Mouse (Mus musculus): ENCODE data around the gene Itga2b. TPM values are rescaled to one million over a fixed set of nuclear protein-coding genes. Genes with fewer than 3 reads are reported as not detected.

The Itga2b gene
- 1 to 10 TPM; 1.1 to 3.2 (median 2.7) TPM for total RNA-seq (2022)

GRCm38 (mm10) chr11:102469648-102470357 lies at the start of gene Itga2b:
TSS of gene Itga2b (minus strand) at chr11:102470122.
- DNase-seq (ENCODE audit: low spot score in 2 of 2), result no peak

GRCm38 (mm10) chr11:102514793-102515424 lies 45.0 kb upstream of the Itga2b start:
- no peak for DNase-seq (ENCODE audit: low spot score in 2 of 2)

- DNase-seq (ENCODE audit: low spot score in 2 of 2), result no peak
These were observed 40.3 kb upstream of the Itga2b start for GRCm38 (mm10) chr11:102510226-102510625.

- DNase-seq (ENCODE audit: low spot score in 2 of 2), result no peak
These were observed 26.8 kb upstream of the Itga2b start for GRCm38 (mm10) chr11:102496732-102497131.

GRCm38 (mm10) chr11:102496206-102496605 lies 26.3 kb upstream of the Itga2b start:
- no peak for DNase-seq (ENCODE audit: low spot score in 2 of 2)

- no peak for DNase-seq (ENCODE audit: low spot score in 2 of 2)
These were observed 25.8 kb upstream of the Itga2b start for GRCm38 (mm10) chr11:102495742-102496141.

GRCm38 (mm10) chr11:102495114-102495513 lies 25.2 kb upstream of the Itga2b start:
- no peak for DNase-seq (ENCODE audit: low spot score in 2 of 2)

GRCm38 (mm10) chr11:102494063-102494650 lies 24.2 kb upstream of the Itga2b start:
- DNase-seq (ENCODE audit: low spot score in 2 of 2), result no peak

- DNase-seq (ENCODE audit: low spot score in 2 of 2), result no peak
These were observed 23.3 kb upstream of the Itga2b start for GRCm38 (mm10) chr11:102493241-102493640.

- no peak for DNase-seq (ENCODE audit: low spot score in 2 of 2)
These were observed 18.0 kb upstream of the Itga2b start for GRCm38 (mm10) chr11:102487901-102488300.

GRCm38 (mm10) chr11:102486733-102487386 lies 16.9 kb upstream of the Itga2b start:
- DNase-seq (ENCODE audit: low spot score in 2 of 2), result no peak

GRCm38 (mm10) chr11:102481779-102482178 lies 11.9 kb upstream of the Itga2b start:
- no peak for DNase-seq (ENCODE audit: low spot score in 2 of 2)

- DNase-seq (ENCODE audit: low spot score in 2 of 2), result no peak
These were observed 11.0 kb upstream of the Itga2b start for GRCm38 (mm10) chr11:102480897-102481296.

GRCm38 (mm10) chr11:102480111-102480510 lies 10.2 kb upstream of the Itga2b start:
- no peak for DNase-seq (ENCODE audit: low spot score in 2 of 2)

- no peak for DNase-seq (ENCODE audit: low spot score in 2 of 2)
These were observed 9.7 kb upstream of the Itga2b start for GRCm38 (mm10) chr11:102479581-102479980.

- no peak for DNase-seq (ENCODE audit: low spot score in 2 of 2)
These were observed 8.7 kb upstream of the Itga2b start for GRCm38 (mm10) chr11:102478671-102479070.

- DNase-seq (ENCODE audit: low spot score in 2 of 2), result no peak
These were observed 5.1 kb upstream of the Itga2b start for GRCm38 (mm10) chr11:102475027-102475426.

GRCm38 (mm10) chr11:102467041-102467631 lies 2.8 kb downstream of the Itga2b start:
- DNase-seq (ENCODE audit: low spot score in 2 of 2), result peak; percentile 91 to 93

- peak; percentile 69 to 75 for DNase-seq (ENCODE audit: low spot score in 2 of 2)
These were observed 4.0 kb downstream of the Itga2b start for GRCm38 (mm10) chr11:102465713-102466436.

GRCm38 (mm10) chr11:102464901-102465300 lies 5.0 kb downstream of the Itga2b start:
- no peak for DNase-seq (ENCODE audit: low spot score in 2 of 2)

GRCm38 (mm10) chr11:102461764-102462163 lies 8.2 kb downstream of the Itga2b start:
- no peak for DNase-seq (ENCODE audit: low spot score in 2 of 2)
